Mouse (Mus musculus) forebrain, postnatal 0 days (tissue): ENCODE data around the gene Gpr68. TPM values are rescaled to one million over a fixed set of nuclear protein-coding genes. Genes with fewer than 3 reads are reported as not detected.

Experiments
- ATAC-seq: fragments of 200-750 bp; cut with Nextera tagmentation; 2 replicates; pipeline ENCODE4 v1.8.0; 2017; ENCODE audit warnings: mild to moderate bottlenecking, moderate library complexity
- DNase-seq: peaks from one replicate; pipeline ENCODE4 v3.0.0-alpha.2; 2015
- H3K27ac ChIP-seq: fragments of 300-500 bp; sonication (generic); 2 replicates; pipeline ENCODE4 v1.5.1; 2014; ENCODE audit warnings: low read depth, mild to moderate bottlenecking, antibody characterized with exemption, low read length, moderate library complexity, mixed read lengths
- H3K27me3 ChIP-seq: fragments of 300-500 bp; sonication (generic); 2 replicates; pipeline ENCODE4 v1.6.1; 2014; ENCODE audit warnings: mild to moderate bottlenecking, low read length, mixed read lengths; ENCODE audit not compliant: insufficient read depth
- H3K36me3 ChIP-seq: fragments of 300-500 bp; sonication (generic); 2 replicates; pipeline ENCODE4 v1.6.1; 2014; ENCODE audit warnings: mild to moderate bottlenecking, moderate library complexity; ENCODE audit not compliant: insufficient read depth
- H3K4me1 ChIP-seq: fragments of 300-500 bp; sonication (generic); 2 replicates; pipeline ENCODE4 v1.6.1; 2014; ENCODE audit warnings: antibody characterized with exemption; ENCODE audit not compliant: insufficient read depth
- H3K4me2 ChIP-seq: fragments of 300-500 bp; sonication (generic); 2 replicates; pipeline ENCODE4 v1.6.1; 2014; ENCODE audit warnings: low read depth, mild to moderate bottlenecking, moderate library complexity
- H3K4me3 ChIP-seq: fragments of 300-500 bp; sonication (generic); 2 replicates; pipeline ENCODE4 v1.5.1; 2014; ENCODE audit warnings: low read depth, low read length, mixed read lengths
- H3K9ac ChIP-seq: fragments of 300-500 bp; sonication (generic); 2 replicates; pipeline ENCODE4 v1.6.1; 2014; ENCODE audit warnings: mild to moderate bottlenecking
- H3K9me3 ChIP-seq: fragments of 300-500 bp; sonication (generic); 2 replicates; pipeline ENCODE4 v1.6.1; 2016; ENCODE audit warnings: low read length
- CTCF ChIP-seq: sonication (generic); IDR thresholded peaks from 2 replicates; pipeline ENCODE4 v1.5.1; 2016; ENCODE audit warnings: antibody characterized with exemption, control low read depth, low read depth
- WGBS: fragments of 180-500 bp; shearing (Covaris S2); extraction: QIAGEN DNeasy Blood & Tissue Kit; methylation state at CpG from one replicate; pipeline ENCODE4 v1.1.7; 2014; 5-methylcytosine and 5-hydroxymethylcytosine counted together
- polyA plus RNA-seq: library from polyadenylated mRNA; unstranded; fragments of >200 nt; fragmentation: Nextera tagmentation; extraction: Ambion mirVana; gene quantifications from 2 replicates; pipeline ENCODE4 v1.2.1, GENCODE M21; 2015
- total RNA-seq: library from RNA; depleted of rRNA; stranded (reverse); fragments of >200 nt; gene quantifications from 2 replicates; pipeline ENCODE4 v1.2.3, GENCODE M21; 2014

The Gpr68 gene
- total and polyA plus RNA-seq, 2 experiments from 2014 or later = 3.7 to 7.0 TPM

DNA sequence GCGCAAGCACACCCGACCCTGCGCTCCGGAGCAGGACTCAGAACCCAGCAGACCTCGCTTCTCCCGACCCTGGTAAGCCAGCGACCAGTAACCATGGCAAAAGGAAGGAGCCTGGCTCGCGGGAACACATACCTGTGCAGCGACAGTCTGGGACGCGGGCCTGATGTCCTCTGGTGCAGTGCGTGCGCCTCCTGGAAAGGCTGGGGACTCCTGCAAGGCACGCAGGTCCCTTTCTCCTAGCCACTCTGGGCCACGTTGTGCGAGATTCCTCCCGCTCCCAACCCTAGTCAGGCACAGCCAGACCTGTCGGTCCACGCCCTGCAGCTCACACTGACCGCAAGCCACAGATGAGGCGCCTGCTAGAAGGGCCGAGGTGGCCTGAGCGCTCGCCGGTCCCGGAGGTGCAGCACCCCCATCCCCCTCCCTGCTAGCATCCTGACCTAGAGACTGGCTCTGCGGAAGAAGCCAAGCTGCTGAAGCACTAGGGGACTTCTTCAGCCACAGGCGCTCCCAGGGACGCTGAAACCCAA lies 8.8 kb downstream of the Gpr68 start:
- 1% methylated on average over 30 of the region's 30 CpGs for WGBS
- H3K27ac ChIP-seq = no peak overlapping the region
- ATAC-seq = peak; percentile 64
- H3K9me3 ChIP-seq = no peaks in the 10 kb centered on the region
- peak; percentile 11; the same call in 1 of the 2 replicates for TF ChIP-seq CTCF
- H3K9ac ChIP-seq = peak overlapping the region; percentile 56
- no peaks in the 10 kb centered on the region for H3K36me3 ChIP-seq
- H3K4me3 ChIP-seq = peak overlapping the region; percentile 33
- no peaks in the 10 kb centered on the region for H3K4me1 ChIP-seq
- H3K27me3 ChIP-seq = peaks cover 3% of the 10 kb centered on the region; the same call in 1 of the 2 replicates
- peak; percentile 43 for DNase-seq
- peak overlapping the region; percentile 85 for H3K4me2 ChIP-seq

GRCm38 (mm10) chr12:100897736-100898650 lies 10.0 kb downstream of the Gpr68 start:
- TF ChIP-seq CTCF = no peak

GRCm38 (mm10) chr12:100896661-100897060 lies 11.3 kb downstream of the Gpr68 start:
- 44% methylated on average over 3 of the region's 3 CpGs for WGBS

More at GRCm38 (mm10) chr12:100897736-100898650, 10.0 kb downstream of the Gpr68 start:
- Histone ChIP-seq H3K4me3 (peak overlapping the region; percentile 33), H3K4me1 (no peaks in the 10 kb centered on the region), H3K36me3 (no peaks in the 10 kb centered on the region), H3K27ac (no peak overlapping the region), H3K9me3 (no peaks in the 10 kb centered on the region), H3K9ac (peak overlapping the region; percentile 56; the same call in 1 of the 2 replicates), H3K4me2 (peak overlapping the region; percentile 85), H3K27me3 (peaks cover 3% of the 10 kb centered on the region; the same call in 1 of the 2 replicates)
- WGBS = 22% methylated on average over 12 of the region's 12 CpGs
- no peak for DNase-seq
- ATAC-seq = no peak

DNA sequence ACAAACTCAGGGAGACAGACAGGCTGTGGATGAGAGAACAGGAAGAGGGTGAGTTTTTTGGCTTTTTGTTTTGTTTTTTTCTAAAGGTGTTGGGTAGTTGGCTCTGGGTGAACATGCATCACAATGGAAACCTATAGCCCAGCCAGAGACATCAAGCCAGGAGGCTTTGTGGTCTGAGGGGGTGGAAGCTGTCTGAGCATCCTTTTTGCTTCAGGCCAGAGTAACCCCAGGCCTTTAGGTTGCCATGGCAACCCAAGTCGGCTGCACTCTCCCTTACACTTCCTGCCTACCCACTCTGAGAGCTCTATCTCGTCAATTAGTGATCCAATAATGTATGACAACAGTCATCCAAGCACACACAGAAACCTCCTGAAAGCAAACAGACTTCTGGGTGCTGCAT lies 12.5 kb downstream of the Gpr68 start:
- Histone ChIP-seq H3K36me3 (no peaks in the 10 kb centered on the region), H3K9me3 (no peaks in the 10 kb centered on the region), H3K27me3 (peaks cover 3% of the 10 kb centered on the region; the same call in 1 of the 2 replicates), H3K4me2 (no peak overlapping the region), H3K9ac (no peak overlapping the region), H3K4me1 (no peaks in the 10 kb centered on the region), H3K27ac (no peak overlapping the region), H3K4me3 (no peak overlapping the region)
- TF ChIP-seq CTCF = no peak
- WGBS = 4% methylated on average over 2 of the region's 2 CpGs
- peak; percentile 50 for ATAC-seq
- DNase-seq = no peak

More at GRCm38 (mm10) chr12:100896661-100897060, 11.3 kb downstream of the Gpr68 start:
- no peak overlapping the region for H3K9ac ChIP-seq
- DNase-seq (peak; percentile 29), ATAC-seq (peak; percentile 45; the same call in 1 of the 2 replicates)
- H3K4me2 ChIP-seq = no peak overlapping the region
- no peak overlapping the region for H3K4me3 ChIP-seq
- H3K27ac ChIP-seq = no peak overlapping the region
- H3K9me3 ChIP-seq = no peaks in the 10 kb centered on the region
- H3K36me3 ChIP-seq = no peaks in the 10 kb centered on the region
- TF ChIP-seq CTCF = no peak
- peaks cover 3% of the 10 kb centered on the region; the same call in 1 of the 2 replicates for H3K27me3 ChIP-seq
- no peaks in the 10 kb centered on the region for H3K4me1 ChIP-seq

GRCm38 (mm10) chr12:100890548-100890947 lies 17.4 kb downstream of the Gpr68 start:
- no peak for TF ChIP-seq CTCF
- Histone ChIP-seq H3K36me3 (no peaks in the 10 kb centered on the region), H3K27ac (no peak overlapping the region), H3K9ac (no peak overlapping the region), H3K27me3 (no peaks in the 10 kb centered on the region), H3K9me3 (no peaks in the 10 kb centered on the region), H3K4me2 (no peak overlapping the region), H3K4me3 (no peak overlapping the region), H3K4me1 (0 out of 2 replicates have a peak, but pooled peaks cover 3% of the 10 kb centered on the region)
- WGBS = 91% methylated on average over 3 of the region's 3 CpGs
- ATAC-seq (no peak), DNase-seq (no peak)

DNA sequence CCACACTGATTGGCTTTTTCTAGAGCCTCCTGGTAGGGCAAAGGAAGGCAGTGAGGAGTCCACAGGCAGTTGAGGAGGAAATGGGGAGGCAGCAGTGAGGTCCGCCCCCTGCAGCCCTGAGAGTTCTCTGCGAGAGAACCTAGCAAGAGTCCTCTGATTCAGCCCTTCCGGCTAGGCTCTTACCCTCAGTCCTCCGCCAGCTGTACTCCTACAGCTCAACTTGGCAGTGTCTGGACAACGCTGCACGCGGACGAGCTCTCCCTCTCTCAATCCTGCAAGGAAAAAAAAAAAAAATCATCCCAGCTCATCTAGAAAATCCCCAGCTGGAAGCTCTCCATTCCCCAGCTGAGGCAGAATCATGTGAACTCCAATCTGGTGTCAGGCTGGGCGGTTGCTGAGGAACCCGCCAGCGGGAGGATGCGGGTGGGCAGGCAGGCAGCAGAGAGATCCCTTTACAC lies 20.2 kb downstream of the Gpr68 start:
- 32% methylated on average over 12 of the region's 12 CpGs for WGBS

More for the DNA sequence above, 20.2 kb downstream of the Gpr68 start:
- Histone ChIP-seq H3K9ac (no peak overlapping the region), H3K4me1 (0 out of 2 replicates have a peak, but pooled peaks cover 3% of the 10 kb centered on the region), H3K36me3 (no peaks in the 10 kb centered on the region), H3K9me3 (no peaks in the 10 kb centered on the region), H3K27ac (0 out of 2 replicates have a peak overlapping the region, but pooled peaks have one; percentile 30), H3K4me3 (no peak overlapping the region), H3K4me2 (0 out of 2 replicates have a peak overlapping the region, but pooled peaks have one; percentile 13), H3K27me3 (no peaks in the 10 kb centered on the region)
- ATAC-seq (peak; percentile 69), DNase-seq (peak; percentile 47)
- TF ChIP-seq CTCF = no peak
